Mouse (Mus musculus) granulocyte monocyte progenitor cell, adult 5-6 weeks (primary cell): ENCODE data around the gene Igflr1. TPM values are rescaled to one million over a fixed set of nuclear protein-coding genes. Genes with fewer than 3 reads are reported as not detected.

Source experiments
- ATAC-seq: replicated peaks from 2 replicates; pipeline ENCODE4 v1.8.0; 2016; ENCODE audit warnings: mild to moderate bottlenecking, moderate TSS enrichment, inconsistent platforms; ENCODE audit not compliant: poor library complexity, severe bottlenecking
- total RNA-seq, 2 experiments: library from RNA; stranded (forward) in 1 of 2; stranded (reverse) in 1 of 2; fragments of 200-712, 200-1000 nt in 1 of 2; fragments of >200 nt in 1 of 2; fragmentation: Nextera tagmentation in 1 of 2; gene quantifications; 2 replicates each; pipeline ENCODE4 v1.2.3; 2014 to 2017

The Igflr1 gene
- total RNA-seq, 2 experiments from 2014 or later: 10.6 TPM; not detected in 1

DNA sequence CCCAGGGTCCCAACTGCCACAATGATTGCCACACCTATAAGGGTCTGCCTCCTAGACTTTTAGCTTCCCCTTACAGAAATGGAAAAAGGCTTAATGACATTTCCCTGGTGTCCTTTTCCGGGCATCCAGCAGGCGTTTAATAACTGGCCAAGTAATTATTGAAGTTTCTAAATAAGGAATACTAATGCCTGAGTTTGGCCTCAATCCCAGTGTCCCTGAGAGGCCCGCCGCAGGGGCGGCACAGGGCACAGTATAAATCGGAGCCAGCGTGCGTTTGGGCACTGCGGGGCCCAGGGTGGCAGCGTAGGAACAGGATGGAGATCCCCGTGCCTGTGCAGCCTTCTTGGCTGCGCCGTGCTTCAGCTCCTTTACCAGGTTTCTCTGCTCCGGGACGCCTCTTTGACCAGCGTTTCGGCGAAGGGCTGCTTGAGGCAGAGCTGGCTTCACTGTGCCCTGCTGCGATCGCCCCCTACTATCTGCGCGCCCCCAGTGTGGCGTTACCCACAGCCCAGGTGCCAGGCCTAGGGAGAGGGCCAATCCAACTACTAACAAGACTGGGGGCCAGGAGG, 12.1 kb upstream of the Igflr1 start:
- ATAC-seq: 0 out of 2 replicates have a peak, but pooled peaks have one; percentile 12

DNA sequence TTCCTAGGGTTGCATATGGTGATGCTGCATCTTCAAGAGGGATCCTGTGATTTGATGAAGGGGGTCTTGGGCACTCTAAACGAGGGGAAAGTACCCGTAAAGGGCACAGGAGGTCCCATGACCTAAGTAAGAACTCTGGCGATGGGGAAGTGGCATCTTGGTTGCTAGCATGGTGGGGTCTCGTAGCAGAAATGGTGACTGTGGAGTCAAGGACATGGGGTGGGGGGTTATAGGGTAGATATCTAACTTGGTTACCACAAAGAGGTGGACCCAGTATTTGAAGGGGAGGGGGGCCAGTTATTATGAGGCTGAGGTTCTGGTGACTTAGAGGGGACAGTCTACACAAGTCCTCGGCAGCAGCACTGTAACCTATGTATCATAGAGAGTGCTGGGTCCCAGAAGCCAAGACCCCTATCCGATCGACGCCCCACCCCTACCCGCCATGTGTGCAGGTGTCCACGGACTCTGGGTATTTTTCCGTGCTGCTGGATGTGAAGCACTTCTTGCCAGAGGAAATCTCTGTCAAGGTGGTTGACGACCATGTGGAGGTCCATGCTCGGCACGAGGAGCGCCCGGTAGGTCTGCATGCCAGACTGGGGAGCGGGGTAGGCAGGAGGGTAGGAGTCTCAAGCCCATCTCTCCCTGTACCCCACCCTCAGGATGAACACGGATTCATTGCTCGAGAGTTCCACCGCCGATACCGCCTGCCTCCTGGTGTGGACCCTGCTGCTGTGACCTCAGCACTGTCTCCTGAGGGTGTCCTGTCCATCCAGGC, 11.2 kb upstream of the Igflr1 start:
- ATAC-seq: no peak

DNA sequence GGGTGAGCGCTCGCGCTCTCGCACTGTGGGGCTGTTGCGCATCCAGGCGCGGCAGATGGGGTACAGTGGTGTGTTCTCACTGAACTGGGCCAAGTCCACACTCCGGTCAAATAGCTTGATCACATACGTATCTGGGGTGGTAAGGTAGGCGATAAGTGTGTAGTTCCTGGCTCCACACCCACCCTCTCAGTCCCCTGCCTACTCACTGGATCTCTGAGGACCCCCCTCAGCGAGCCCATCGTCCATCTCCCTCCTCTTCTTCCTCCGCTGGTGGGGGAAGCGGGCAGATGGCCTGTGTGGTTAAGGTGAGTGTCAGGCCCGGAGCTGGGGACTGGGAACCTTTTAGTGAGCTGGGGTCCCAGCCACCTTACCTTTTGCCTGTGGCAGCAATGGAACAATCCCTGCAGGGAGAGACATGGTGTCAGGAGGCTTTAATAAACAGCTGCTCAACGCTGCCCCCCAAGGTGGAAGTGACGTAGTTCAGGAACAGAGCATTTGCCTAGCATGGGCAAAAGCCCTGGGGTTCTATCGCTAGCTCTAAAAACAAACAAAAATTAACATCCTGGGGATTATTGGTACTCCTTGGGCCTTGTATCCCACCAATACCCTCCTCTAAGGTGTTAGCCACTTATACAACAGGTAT, 8.2 kb upstream of the Igflr1 start:
- no peak for ATAC-seq

DNA sequence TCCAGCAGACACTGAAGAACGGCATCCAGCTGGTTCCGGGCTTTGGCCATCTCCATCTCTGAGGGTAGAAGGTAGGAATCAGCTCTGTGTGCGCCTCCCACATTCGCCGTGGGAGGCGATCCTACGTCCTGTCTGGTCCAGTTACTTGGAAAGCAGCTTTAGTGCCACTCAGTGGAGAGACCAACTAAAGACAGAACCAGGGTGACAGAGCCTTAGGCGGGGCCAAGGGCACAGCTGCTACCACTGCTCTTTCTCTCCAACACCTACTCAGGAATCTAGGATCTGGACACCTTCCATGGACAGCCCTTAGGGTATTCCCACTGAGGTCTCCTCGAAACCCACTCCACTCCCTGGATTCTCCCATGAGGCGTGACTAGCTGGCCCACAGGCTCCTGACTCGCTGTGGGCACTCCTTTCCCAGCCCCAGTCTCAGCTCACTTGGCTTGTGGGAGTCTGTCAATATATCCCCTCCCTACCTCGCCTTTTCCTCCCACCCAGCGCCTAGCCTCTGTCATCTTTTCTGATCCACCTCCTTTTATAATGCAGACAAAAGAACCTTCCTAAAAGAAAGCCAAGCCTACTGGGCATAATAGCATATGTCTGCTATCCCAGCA, 7.2 kb upstream of the Igflr1 start:
- ATAC-seq: no peak

DNA sequence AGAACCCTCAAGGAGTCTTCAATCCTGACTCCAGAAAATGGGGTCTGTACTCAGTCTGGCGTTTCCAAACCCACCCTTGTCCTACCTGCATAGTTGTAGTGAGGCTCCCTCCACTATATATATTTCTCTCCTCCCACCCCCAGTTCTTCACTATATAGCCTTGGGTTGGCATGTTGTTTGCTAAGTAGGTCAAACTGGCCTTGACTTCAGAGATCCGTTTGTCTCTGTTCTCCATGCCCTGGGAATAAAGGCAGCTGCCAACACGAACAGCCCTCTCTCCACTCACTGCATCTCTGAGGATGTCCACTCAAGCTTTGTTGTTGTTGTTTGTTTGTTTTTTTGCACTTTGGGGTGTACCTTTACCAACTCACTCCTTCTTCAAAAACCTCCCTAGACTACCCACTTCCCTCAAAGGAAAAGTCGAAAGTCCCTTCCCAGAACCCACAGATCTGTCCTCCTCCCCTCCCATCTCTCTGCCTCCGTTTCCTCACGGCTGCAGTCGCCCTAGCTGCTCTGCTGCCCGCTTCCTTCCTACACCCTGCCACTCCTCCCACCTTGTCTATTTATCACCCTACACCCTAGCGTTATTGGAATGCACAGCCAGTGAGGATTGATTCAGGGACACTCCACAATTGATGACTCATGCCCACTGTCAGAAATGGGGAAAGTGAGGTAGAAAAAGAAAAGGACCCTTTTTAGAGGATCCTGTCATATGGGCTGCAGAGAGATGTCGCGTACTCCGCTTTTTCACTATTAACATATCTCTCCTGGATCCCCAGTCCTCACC, 6.4 kb upstream of the Igflr1 start:
- ATAC-seq: 0 out of 2 replicates have a peak, but pooled peaks have one; percentile 9

DNA sequence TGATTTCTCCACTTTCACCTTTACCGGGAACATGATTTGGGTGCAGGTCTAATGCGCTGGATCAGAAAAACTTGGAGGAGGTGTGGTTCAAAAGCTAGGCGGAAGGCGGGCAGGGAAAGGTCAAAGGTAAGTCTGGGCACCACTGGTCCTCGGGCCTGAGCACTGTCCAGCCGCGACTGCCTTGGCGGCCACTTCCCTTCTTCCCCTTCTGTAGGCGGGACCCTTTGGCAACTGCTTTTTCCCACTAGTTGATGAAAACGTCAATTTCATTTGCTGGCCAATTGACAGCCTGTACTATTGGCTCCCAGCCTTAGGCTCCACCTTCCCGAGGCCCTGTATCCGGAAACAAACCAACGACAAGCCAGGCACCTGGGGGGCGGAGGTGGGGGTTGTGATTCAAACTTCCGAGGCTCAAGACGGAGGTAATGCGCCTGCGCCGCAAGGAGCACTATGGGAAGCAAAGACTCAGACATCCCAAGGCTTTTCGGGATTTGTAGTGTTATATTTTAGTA, 5.7 kb upstream of the Igflr1 start, which contains the start of gene Lin37:
Lin37 (minus strand) TSS at position 396 of the 512 bp plus-strand sequence.
- ATAC-seq: peak; percentile 75

DNA sequence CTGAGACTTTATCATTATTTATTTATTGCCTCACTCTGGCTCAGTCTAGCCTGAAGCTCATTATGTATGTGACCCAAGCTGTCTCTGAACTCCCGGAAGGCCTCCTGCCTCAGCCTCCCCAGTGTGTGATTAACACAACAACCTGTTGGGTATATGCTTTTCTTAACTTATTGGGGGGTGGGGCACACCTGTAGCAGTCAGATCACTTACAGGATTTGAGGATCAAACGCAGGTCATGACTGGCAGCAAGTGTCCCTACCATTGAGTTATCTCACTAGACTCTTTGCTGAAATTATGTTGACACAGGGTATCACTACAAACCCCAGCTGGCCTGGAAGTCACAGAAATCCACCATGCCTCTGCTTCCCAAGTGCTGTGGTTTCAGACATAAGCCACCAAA, 4.9 kb upstream of the Igflr1 start:
- no peak for ATAC-seq

DNA sequence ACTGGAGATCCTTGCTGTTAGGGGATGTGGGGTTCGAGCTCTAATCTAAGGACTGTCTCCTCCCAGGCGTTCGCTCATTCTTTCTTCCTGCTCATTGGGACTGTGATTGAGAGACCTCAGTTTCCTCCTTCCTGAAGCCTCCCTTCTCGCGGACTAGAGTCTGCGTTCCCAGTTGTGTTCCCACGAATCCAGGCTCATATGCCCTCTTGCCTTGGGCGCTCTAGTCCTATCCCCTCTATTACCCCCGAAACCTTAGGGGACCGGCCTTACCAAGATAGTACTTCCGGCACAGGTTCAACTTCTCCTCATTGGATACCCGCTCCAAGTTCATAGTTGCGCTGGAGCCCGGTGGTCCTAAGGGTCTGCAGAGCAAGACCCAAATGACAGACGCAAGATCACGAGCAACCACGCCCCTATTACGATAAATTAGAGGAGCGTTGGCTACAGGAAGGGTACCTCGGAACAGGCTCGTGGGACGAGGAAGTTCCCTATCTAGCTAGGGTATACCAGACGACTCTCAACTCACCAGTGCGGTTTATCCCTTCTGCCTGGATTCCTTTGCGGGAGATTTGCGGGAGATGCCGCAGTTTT, 2.6 kb upstream of the Igflr1 start:
- peak; percentile 10; the same call in 1 of the 2 replicates for ATAC-seq

DNA sequence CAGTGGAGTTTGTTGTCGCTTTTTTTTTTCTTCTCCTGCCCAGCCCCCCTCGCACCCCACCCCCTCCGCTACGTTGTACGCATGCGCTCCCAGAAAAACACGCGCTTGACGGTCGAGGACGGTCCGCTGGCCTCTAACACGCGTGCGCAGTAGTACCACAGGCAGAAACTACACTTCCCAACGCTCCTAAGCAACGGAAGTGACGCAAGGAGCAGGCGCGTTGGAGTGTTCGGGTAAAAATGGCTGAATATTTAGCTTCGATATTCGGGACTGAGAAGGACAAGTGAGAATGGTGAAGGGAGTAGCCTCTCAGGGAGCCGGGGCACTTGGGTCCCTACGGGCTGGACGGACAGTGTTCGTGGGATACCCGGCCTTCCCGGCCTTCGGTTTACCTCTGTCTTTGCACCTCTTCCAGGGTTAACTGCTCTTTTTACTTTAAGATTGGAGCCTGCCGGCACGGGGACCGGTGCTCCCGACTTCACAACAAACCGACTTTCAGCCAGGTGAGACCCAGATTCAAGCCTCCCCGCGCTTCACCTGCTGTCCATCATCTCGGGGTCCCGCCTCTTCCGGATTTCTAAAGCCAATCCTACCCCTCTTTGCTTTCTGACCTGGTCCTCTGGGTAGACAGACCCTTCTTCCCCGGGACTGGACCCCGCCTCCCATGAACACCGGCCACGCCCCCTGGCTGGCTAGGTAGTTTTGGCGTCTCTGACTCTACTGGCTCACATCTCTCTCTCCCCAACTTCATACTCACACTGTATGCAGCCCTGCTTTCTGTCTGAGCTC, 1.9 kb upstream of the Igflr1 start, which contains the start of the genes U2af1l4, Gm49396 and Psenen:
U2af1l4 (plus strand) TSS at position 185 of the 789 bp plus-strand sequence.
Gm49396 (plus strand) TSS at position 228 of the 789 bp plus-strand sequence.
Psenen (minus strand) TSS at position 511 of the 789 bp plus-strand sequence.
- ATAC-seq: peak; percentile 58

DNA sequence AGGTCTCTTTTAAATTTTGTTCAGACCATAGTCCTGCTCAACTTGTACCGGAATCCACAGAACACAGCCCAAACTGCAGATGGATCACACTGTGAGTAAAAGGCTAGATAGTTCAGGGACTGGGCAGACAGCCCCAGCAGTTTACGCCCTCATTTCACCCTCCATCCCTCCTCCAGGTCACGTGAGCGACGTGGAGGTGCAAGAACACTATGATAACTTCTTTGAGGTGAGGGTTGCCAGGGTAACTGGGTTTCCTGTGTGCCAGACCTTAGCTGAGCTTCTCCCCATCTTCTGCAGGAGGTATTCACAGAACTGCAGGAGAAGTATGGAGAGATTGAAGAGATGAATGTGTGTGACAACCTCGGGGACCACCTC, 1.3 kb upstream of the Igflr1 start:
- no peak for ATAC-seq

DNA sequence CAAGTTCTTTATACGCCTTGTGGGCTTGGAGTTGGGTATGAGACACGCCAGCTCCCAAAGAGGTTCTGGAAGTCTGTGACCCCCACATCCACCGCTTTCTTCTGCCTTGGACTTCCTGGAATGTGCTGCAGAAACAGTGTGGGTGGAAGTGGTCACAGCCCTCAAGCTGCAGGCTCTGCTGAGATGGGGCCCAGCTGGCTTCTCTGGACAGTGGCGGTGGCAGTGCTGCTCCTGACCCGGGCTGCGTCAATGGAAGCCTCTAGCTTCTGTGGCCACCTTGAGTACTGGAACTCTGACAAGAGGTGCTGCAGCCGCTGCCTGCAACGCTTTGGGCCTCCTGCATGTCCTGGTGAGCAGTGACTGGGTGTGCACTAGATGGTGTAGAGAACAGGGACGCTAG, 806 bp downstream of the Igflr1 start:
- no peak for ATAC-seq

DNA sequence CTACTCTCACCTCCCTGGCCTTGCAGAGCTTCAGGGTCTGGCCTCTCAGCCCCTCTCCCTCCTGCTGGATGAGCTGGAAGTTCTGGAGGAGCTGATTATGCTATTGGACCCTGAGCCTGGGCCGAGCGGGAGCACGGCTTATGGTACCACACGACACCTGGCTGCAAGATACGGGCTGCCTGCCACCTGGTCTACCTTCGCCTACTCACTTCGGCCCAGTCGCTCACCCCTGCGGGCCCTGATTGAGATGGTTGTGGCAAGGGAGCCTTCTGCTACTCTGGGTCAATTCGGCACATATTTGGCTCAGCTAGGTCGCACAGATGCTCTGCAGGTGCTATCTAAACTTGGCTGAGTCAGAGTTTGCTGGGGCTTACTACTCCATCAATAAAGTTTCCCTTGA, 2.3 kb downstream of the Igflr1 start:
- no peak for ATAC-seq

DNA sequence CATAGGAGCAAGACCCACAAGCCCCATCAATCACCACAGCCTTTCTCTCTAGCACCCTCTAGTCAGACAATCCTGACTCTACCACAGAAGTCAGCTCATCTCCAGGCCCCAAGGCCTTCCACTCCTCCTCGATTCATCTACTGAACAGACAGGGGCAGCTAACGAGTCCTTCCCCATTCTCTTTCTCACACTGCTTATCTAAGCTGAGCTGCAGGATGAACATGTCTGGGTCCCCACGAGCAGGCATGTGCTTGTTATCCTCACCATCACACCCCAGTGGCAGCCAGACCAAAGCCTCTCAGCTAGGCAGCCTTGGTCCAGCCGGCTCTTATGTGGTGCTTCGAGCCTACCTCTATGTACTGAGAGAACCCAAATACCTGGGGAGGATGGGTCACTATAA, 7.2 kb downstream of the Igflr1 start:
- no peak for ATAC-seq

DNA sequence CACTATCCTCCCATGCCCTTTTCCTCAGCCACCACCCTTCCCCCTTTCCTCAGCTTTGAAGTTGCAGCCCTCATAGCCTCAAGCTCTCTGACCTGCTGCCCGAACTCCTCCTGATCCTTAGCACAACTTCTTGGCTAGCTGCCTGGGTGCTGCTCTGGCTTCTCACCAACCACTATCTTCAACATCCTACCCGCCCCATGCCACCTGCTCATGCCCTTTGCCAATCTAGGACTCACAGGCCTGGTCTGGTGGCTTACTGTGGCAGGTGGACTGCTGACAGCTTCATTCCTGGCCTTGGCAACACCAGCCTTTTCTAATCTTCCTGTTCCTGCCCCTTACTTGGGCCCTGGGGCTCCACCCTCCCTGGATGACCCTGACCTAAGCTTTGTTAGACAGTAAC, 7.7 kb downstream of the Igflr1 start:
- ATAC-seq: no peak

DNA sequence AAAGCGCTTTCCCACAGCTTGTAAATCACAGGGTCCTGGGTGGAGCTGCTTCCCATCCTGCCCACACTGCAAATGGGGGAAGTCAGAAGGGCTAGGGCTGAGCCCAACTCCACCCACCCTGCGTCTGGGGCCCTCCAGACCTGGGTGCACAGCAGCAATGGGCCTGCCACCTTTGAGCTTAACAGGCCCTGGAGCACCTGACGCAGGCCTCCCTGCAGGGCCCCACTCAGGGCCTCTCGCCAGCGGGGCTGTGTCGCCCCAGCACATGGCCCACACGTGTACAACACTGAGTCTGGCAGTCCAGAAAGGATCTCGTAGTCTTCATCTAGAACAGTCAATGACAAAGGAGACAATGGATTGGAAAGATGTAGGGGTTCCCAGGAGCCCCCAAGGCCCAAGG, 14.7 kb downstream of the Igflr1 start:
- no peak for ATAC-seq

DNA sequence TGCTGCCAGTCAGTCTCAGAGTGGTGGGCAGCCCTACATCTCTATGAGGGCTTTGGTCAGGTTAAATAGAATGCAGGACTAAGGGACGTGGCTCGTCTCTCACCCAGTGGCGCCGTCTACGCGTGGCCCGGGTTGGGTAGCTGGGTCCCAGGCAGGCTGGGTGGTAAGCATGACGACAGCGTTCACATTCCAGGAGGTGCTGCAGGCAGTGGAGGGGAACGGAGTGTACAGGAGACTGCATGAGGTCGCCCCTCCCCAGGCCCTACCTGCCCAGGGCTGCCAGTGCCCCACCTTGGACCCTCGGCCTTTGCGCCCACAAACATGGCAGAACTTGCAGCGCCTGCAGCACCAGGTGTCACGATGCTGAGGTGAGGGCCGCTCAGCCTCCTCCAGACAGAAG, 16.3 kb downstream of the Igflr1 start:
- no peak for ATAC-seq

DNA sequence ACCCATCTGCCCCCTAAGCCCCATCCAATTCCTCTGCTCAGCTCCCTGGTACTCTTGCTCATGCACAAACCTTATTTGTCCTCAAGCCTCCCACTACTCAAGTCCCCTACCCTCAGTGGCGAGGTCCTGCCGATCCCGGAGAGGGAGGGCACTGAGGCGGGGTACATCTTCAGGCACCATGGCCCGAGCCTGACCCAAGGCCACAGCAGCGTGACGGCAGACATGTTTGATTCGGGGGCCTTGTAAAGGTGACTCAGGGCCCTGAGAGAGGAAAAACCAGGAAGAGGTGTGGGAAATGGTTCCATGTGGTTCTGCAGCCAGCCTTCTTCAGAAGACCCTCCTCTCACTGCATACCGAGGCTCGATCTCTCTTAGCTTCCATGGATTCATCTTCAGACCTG, 19.1 kb downstream of the Igflr1 start:
- ATAC-seq: no peak

DNA sequence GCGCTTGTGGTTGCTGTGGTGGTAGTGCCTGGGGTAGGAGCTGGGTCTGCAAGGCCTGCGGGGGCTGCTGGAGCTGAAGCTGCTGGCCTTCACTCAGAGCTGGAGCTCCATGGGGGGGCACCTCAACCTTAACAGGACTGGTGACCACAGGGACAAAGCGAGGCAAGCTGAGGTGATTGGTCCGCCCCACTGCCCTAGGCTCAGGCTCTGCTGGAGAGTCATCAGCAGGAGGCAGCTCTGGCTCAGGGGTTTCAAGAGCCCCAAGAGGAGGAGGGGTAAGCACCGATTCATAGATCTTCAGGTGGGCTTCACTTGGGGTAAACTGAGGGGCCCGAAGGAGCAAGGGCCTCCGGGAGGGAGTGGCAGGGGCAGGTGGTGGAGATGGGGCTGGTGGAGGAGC, 19.9 kb downstream of the Igflr1 start:
- no peak for ATAC-seq
